Mouse (Mus musculus): ENCODE measurements around the gene H2afz. TPM values are rescaled to one million over a fixed set of nuclear protein-coding genes. Genes with fewer than 3 reads are reported as not detected.
"Not testable (repeated sequence)": the region's sequence is repeated elsewhere in the genome, so short reads cannot be mapped to it uniquely, and the experiment has no call there.

Gene H2afz
- polyA plus RNA-seq, 1 experiment from 2014 or later: 1,499 TPM

DNA sequence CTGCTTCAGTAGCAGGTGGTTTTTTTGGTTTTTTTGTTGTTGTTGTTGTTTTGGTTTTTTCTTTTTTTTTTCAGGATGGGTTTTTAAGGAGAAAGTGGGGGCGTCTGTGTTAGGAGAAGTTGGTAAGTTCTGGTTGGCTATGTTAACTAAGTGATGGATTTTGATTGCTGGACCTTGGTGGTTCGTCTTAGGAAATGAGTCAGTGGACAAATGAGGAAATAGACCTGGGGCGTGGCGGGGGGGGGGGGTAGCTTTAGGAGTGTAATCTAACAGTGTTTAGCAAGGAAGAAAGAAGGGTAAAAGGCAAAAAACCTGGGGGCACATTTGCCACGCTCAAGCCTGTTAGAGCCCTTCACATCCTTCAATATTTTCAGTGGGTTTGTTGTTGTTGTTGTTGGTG is 17.7 kb upstream of the H2afz start:
- Histone ChIP-seq H3K4me1 (replicated peaks) (peaks cover 7% of the 10 kb centered on the region), H3K36me3 (no peaks in the 10 kb centered on the region), H3K27ac (no peak overlapping the region), H3K9ac (replicated peaks) (no peak overlapping the region), H3K4me2 (replicated peaks) (no peak overlapping the region), H3K9me3 (no peaks in the 10 kb centered on the region), H3K4me3 (replicated peaks) (no peak overlapping the region), H3K27me3 (no peaks in the 10 kb centered on the region)
- 82% methylated on average over 5 of the region's 5 CpGs for WGBS
- ATAC-seq: no peak

DNA sequence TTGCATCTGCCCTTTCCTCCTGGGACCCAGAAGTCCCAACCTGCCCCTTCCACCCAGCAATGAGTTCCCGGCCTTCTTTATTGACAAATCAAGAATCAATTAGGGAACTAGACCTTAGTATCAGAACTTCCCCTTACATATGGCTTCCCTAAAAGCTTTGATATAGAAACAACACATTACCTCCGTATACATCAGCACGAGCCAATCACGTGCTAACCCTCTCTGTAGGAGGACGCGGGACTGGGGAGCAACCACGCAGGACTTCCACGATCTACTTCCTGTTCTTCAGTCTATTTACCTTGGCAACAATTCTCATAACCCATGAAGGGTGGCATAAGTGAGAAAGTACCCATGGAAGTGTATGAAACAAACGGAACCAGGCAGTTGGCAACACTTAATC is 15.9 kb upstream of the H2afz start:
- H3K36me3 ChIP-seq: no peaks in the 10 kb centered on the region
- 94% methylated on average over 9 of the region's 9 CpGs for WGBS
- no peak for ATAC-seq
- no peak overlapping the region for H3K9ac ChIP-seq (replicated peaks)
- no peaks in the 10 kb centered on the region for H3K9me3 ChIP-seq
- no peak overlapping the region for H3K4me2 ChIP-seq (replicated peaks)
- no peaks in the 10 kb centered on the region for H3K27me3 ChIP-seq
- H3K27ac ChIP-seq: peak overlapping the region; percentile 51; the same call in 1 of the 2 replicates
- H3K4me1 ChIP-seq (replicated peaks): peaks cover 7% of the 10 kb centered on the region
- no peak overlapping the region for H3K4me3 ChIP-seq (replicated peaks)

DNA sequence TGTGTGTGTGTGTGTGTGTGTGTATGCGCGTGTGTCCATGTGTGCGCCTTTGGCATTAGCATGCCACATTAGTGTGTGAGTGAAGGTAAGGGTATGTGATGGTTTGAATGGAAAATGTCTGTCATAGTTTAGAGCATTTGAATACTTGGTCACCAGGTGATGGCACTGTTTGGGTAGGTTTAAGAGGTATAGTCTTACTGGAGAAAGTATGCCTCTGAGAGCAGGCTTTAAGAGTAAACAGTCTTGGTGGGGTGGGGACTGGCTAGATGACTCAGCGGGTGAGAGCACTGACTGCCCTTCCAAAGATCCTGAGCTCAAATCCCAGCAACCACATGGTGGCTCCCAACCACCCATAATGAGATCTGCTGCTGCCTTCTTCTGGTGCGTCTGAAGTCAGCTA is 14.6 kb upstream of the H2afz start:
- Histone ChIP-seq H3K4me3 (replicated peaks) (no peak overlapping the region), H3K27me3 (no peaks in the 10 kb centered on the region), H3K4me2 (replicated peaks) (no peak overlapping the region), H3K9me3 (no peaks in the 10 kb centered on the region), H3K4me1 (replicated peaks) (peaks cover 7% of the 10 kb centered on the region), H3K27ac (no peak overlapping the region), H3K36me3 (no peaks in the 10 kb centered on the region), H3K9ac (replicated peaks) (no peak overlapping the region)
- no peak for ATAC-seq
- 92% methylated on average over 5 of the region's 5 CpGs for WGBS

DNA sequence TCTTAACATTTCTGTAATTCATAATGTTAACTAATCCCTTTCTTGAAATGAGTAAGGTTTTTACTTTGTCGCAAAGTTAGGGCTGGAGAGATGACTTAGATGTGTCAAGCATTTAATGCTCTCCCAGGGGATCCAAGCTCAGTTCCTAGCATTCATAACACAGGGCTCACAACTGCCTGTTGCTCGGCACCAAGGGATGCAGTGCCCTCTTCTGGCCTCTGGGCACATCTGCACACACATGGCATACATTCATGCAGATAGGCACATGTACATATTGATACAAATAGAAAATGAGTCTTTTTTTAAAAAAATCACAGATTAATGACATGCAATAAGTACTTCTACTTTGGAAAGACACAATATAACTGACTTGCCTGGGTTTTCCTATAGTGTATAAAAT is 13.1 kb upstream of the H2afz start:
- no peak for ATAC-seq
- H3K9ac ChIP-seq (replicated peaks): no peak overlapping the region
- no peak overlapping the region for H3K27ac ChIP-seq
- 83% methylated on average over 2 of the region's 2 CpGs for WGBS
- no peaks in the 10 kb centered on the region for H3K36me3 ChIP-seq
- H3K4me1 ChIP-seq (replicated peaks): peaks cover 7% of the 10 kb centered on the region
- H3K4me2 ChIP-seq (replicated peaks): no peak overlapping the region
- H3K9me3 ChIP-seq: no peaks in the 10 kb centered on the region
- H3K27me3 ChIP-seq: no peaks in the 10 kb centered on the region
- H3K4me3 ChIP-seq (replicated peaks): no peak overlapping the region

DNA sequence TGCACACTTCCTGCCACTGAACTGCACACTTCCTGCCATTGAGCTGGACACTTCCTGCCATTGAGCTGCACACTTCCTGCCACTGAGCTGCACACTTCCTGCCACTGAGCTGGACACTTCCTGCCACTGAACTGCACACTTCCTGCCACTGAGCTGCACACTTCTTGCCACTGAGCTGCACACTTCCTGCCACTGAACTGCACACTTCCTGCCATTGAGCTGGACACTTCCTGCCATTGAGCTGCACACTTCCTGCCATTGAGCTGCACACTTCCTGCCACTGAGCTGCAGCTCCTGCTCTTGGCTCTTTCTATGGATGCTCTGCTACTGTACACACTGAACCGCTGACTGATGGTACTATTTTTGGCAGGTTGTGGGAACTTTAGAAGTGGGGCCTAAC is 11.3 kb upstream of the H2afz start:
- H3K4me3 ChIP-seq (replicated peaks); H3K27me3 ChIP-seq; H3K9ac ChIP-seq (replicated peaks); ATAC-seq; H3K4me2 ChIP-seq (replicated peaks); H3K4me1 ChIP-seq (replicated peaks); H3K9me3 ChIP-seq; H3K27ac ChIP-seq; H3K36me3 ChIP-seq: not testable (repeated sequence)
- WGBS: 91% methylated on average over 1 of the region's 1 CpGs

DNA sequence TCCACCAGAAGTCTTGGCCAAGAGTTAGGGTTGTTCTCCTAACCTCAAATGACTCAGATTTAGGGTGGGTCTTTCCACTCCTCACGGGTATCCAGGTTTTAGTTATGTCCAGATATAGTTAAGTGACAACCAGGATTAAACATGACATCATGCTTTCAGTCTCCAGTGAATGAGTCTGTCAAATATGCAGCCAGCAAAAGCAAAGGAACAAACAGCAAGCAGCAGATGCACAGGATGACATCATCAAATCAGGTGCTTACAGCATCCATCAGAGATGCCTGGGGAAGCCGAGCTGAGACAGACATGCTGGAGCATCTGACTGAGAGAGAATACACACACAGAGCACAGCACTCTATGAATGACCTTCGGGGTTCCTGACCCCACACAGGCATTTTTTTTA is 9.0 kb upstream of the H2afz start:
- 78% methylated on average over 3 of the region's 3 CpGs for WGBS
- H3K9me3 ChIP-seq: no peaks in the 10 kb centered on the region
- H3K27me3 ChIP-seq: no peaks in the 10 kb centered on the region
- no peak overlapping the region for H3K9ac ChIP-seq (replicated peaks)
- H3K27ac ChIP-seq: no peak overlapping the region
- no peaks in the 10 kb centered on the region for H3K36me3 ChIP-seq
- no peaks in the 10 kb centered on the region for H3K4me1 ChIP-seq (replicated peaks)
- H3K4me2 ChIP-seq (replicated peaks): no peak overlapping the region
- no peak for ATAC-seq
- no peak overlapping the region for H3K4me3 ChIP-seq (replicated peaks)

DNA sequence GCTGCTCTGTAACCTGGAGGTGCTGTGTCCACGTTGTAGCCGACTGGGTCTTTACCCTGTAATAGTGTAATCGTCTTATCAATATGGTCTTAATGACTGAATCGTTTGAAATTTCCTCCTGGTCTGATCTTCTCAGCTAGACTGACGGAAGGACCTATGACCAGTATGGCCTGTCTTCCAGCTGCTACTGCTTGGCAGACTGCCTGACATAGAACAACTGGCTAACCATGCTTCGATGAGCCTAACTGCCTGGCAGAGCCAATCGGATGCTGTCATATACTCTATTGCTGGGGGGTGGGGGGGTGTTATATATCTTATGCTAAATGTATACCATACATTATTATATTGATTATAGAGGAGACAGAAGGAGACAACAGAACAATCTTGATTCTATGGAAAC is 8.2 kb upstream of the H2afz start:
- Histone ChIP-seq H3K4me1 (replicated peaks) (no peaks in the 10 kb centered on the region), H3K4me2 (replicated peaks) (no peak overlapping the region), H3K9ac (replicated peaks) (no peak overlapping the region), H3K27ac (no peak overlapping the region), H3K36me3 (no peaks in the 10 kb centered on the region), H3K9me3 (no peaks in the 10 kb centered on the region), H3K27me3 (no peaks in the 10 kb centered on the region), H3K4me3 (replicated peaks) (no peak overlapping the region)
- ATAC-seq: no peak
- WGBS: 85% methylated on average over 7 of the region's 7 CpGs

DNA sequence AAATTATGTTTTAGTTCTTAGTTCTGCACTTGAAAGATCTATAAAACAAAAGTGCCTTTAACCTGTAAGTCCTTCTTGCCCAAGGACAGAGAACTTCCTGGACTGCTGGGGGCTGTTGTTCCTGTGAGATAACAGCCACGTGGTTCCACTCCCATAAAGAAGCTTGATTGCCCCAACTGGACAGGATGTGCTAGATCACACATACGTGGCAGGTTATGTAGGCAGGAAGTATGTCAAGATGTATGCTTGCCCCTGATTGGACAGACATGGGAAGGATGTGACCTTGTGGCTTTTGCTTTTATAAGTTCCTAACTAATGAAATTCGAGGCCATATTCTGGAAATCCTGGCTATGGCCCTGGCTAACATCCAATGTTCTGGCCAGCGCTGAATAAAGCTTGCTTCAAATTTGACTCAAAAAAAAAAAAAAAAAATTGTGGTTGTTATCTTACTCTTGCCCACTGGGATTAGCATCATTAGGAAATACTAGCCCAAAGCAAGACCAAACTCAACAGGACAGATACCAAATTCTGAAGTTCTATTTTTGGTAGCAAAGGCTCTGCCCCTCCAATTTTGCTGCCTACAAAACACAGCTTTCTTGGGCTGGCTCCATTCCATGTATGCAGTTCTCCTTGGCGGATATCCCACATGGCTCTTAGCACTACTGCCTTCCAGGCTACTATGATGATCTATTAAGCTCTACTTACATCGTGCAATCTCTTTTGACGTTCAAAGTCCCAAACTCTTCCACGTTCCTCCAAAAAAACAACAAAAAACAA is 3.7 kb upstream of the H2afz start:
- Histone ChIP-seq H3K4me2 (replicated peaks) (no peak overlapping the region), H3K36me3 (no peaks in the 10 kb centered on the region), H3K9ac (replicated peaks) (no peak overlapping the region), H3K9me3 (no peaks in the 10 kb centered on the region), H3K4me3 (replicated peaks) (no peak overlapping the region), H3K27me3 (no peaks in the 10 kb centered on the region), H3K27ac (no peak overlapping the region), H3K4me1 (replicated peaks) (peaks cover 5% of the 10 kb centered on the region)
- 90% methylated on average over 8 of the region's 8 CpGs for WGBS
- ATAC-seq: no peak

DNA sequence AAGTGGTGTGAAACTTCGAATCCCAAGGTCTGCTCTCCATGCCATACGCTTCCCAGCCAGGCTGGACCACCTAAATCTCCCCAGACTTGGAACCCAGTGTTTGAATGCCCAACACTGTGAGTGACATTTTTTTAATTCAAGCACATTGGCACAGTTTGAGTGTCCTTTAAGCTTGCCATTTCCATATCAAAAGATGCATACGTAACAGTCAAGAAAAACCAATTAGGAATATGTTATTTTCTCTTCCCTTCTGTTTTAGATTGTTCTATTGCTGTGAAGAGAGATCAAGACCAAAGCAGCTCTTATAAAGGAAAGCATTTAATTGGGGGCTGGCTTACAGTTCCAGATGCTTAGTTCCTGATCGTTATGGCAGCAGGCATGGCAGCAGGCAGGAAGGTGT is 2.9 kb upstream of the H2afz start:
- H3K9ac ChIP-seq (replicated peaks): no peak overlapping the region
- H3K4me2 ChIP-seq (replicated peaks): no peak overlapping the region
- H3K4me1 ChIP-seq (replicated peaks): peaks cover 10% of the 10 kb centered on the region
- no peaks in the 10 kb centered on the region for H3K27me3 ChIP-seq
- ATAC-seq: no peak
- no peaks in the 10 kb centered on the region for H3K36me3 ChIP-seq
- WGBS: 79% methylated on average over 4 of the region's 4 CpGs
- no peaks in the 10 kb centered on the region for H3K9me3 ChIP-seq
- no peak overlapping the region for H3K27ac ChIP-seq
- no peak overlapping the region for H3K4me3 ChIP-seq (replicated peaks)

DNA sequence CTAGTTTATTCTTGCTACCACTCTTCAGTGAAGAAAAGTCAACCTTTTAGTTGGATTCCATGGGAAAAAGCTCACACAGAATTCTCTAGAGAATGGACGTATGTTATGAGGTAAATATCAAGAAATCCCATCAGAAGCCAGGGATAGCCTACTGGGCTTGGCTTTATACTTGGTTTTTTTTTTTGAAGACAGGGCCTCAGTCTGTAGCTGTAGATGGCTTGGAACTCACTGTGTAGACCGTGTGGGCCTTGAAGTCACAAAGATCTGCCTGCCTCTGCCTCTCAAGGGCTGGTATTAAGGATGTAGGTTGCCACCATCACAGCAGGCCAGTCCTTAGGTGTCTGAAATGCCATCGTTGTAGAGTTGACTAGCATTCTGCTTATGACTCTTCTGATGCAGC is 1.7 kb upstream of the H2afz start:
- Histone ChIP-seq H3K9me3 (no peaks in the 10 kb centered on the region), H3K36me3 (peaks cover 3% of the 10 kb centered on the region; the same call in 1 of the 2 replicates), H3K4me2 (replicated peaks) (no peak overlapping the region), H3K4me3 (replicated peaks) (no peak overlapping the region), H3K27ac (no peak overlapping the region), H3K9ac (replicated peaks) (no peak overlapping the region), H3K27me3 (no peaks in the 10 kb centered on the region), H3K4me1 (replicated peaks) (peaks cover 18% of the 10 kb centered on the region)
- no peak for ATAC-seq
- WGBS: 96% methylated on average over 3 of the region's 3 CpGs

DNA sequence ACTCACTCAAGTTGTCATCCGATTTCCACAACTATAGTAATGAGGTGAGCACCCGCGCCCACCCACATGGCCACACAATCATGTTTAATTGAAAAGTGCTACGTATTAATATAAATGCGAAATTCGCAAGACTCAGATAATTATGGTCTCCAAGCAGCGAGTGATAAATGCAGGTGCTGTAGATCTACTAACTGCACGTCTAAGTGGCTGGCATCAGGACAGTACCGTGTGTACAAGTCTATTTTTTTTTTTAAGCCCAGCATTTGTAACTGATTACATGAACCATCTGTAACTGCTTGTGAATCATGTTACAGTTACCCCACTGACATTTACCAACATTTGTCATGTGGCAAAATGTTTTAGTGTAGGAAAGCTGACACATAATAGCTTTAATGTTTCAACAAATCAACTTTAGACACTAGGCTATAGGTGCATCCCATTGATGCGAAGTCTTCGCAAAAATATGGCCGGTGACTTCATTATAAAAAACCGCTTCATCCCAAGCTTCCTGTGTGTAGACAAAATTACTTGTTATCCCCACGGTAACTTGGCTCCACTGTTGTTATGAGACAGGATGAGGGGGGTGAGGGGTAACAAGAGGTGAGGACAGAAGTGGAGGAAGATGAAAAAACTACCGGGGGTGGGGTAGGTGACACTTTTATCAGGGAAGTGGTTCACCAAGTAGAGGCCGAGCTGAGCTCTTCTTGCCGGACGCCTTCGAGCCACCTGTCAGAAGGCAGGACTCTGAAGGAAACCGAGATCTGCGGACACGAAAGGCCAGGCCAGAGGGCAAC is 760 bp upstream of the H2afz start:
- peak overlapping the region; percentile 86 for H3K4me3 ChIP-seq (replicated peaks)
- no peaks in the 10 kb centered on the region for H3K9me3 ChIP-seq
- H3K27ac ChIP-seq: peak overlapping the region; percentile 98
- no peaks in the 10 kb centered on the region for H3K27me3 ChIP-seq
- no peak for ATAC-seq
- peaks cover 22% of the 10 kb centered on the region for H3K4me1 ChIP-seq (replicated peaks)
- H3K9ac ChIP-seq (replicated peaks): peak overlapping the region; percentile 72
- 41% methylated on average over 22 of the region's 22 CpGs for WGBS
- H3K4me2 ChIP-seq (replicated peaks): peak overlapping the region; percentile 64
- H3K36me3 ChIP-seq: peaks cover 3% of the 10 kb centered on the region; the same call in 1 of the 2 replicates

Data from midbrain, embryonic 13.5 days (tissue).